Mouse (Mus musculus) testis, adult 2 months (tissue): ENCODE measurements around the gene Sorcs2. TPM values are rescaled to one million over a fixed set of nuclear protein-coding genes. Genes with fewer than 3 reads are reported as not detected.
A peak's percentile ranks its signal among the peaks of the same experiment; 100 is the strongest.

Source experiments
- H3K27ac ChIP-seq: fragments of 200-500 bp; 2 replicates; pipeline ENCODE4 v1.5.1; 2012; ENCODE audit warnings: low read depth, low read length; ENCODE audit not compliant: control insufficient read depth, insufficient read depth
- H3K27me3 ChIP-seq: fragments of 200-500 bp; 2 replicates; pipeline ENCODE4 v1.6.1; 2012; ENCODE audit warnings: mild to moderate bottlenecking, low read length, moderate library complexity; ENCODE audit not compliant: control insufficient read depth, insufficient read depth
- H3K36me3 ChIP-seq: fragments of 200-500 bp; 2 replicates; pipeline ENCODE4 v1.6.1; 2012; ENCODE audit warnings: mild to moderate bottlenecking, low read length; ENCODE audit not compliant: control insufficient read depth, insufficient read depth
- H3K4me1 ChIP-seq: fragments of 200-500 bp; 2 replicates; pipeline ENCODE4 v1.6.1; 2012; ENCODE audit warnings: low read length; ENCODE audit not compliant: control insufficient read depth, insufficient read depth
- H3K4me3 ChIP-seq: fragments of 200-500 bp; 2 replicates; pipeline ENCODE4 v1.5.1; 2012; ENCODE audit warnings: low read depth, mild to moderate bottlenecking, low read length, moderate library complexity, mixed read lengths; ENCODE audit not compliant: control insufficient read depth
- CTCF ChIP-seq: fragments of 200-500 bp; IDR thresholded peaks from 2 replicates; pipeline ENCODE4 v1.5.1; 2012; ENCODE audit warnings: low read depth, mild to moderate bottlenecking, inconsistent platforms, low read length, moderate library complexity; ENCODE audit not compliant: control insufficient read depth, insufficient read depth, insufficient replicate concordance
- POLR2A ChIP-seq: fragments of 200-500 bp; IDR thresholded peaks from 2 replicates; pipeline ENCODE4 v1.6.1; 2012; ENCODE audit warnings: low read depth, mild to moderate bottlenecking, inconsistent platforms, low read length, moderate library complexity; ENCODE audit not compliant: control insufficient read depth
- polyA plus RNA-seq: library from polyadenylated mRNA; depleted of rRNA; stranded (reverse); fragments of >200 nt; gene quantifications from 2 replicates; pipeline ENCODE4 v1.2.3, GENCODE M21; 2012

The Sorcs2 gene
- polyA plus RNA-seq, 1 experiment: 13.8 TPM

GRCm38 (mm10) chr5:36317641-36318368 is 80.1 kb downstream of the Sorcs2 start:
- no peaks in the 10 kb centered on the region for H3K27me3 ChIP-seq
- H3K4me3 ChIP-seq: no peak overlapping the region
- peaks cover 27% of the 10 kb centered on the region for H3K4me1 ChIP-seq
- no peak overlapping the region for H3K27ac ChIP-seq
- no peaks in the 10 kb centered on the region for H3K36me3 ChIP-seq
- TF ChIP-seq POLR2A (no peak), CTCF (peak; percentile 8; the same call in 1 of the 2 replicates)

- Histone ChIP-seq H3K4me1 (peaks cover 14% of the 10 kb centered on the region), H3K27ac (no peak overlapping the region), H3K27me3 (no peaks in the 10 kb centered on the region), H3K36me3 (no peaks in the 10 kb centered on the region), H3K4me3 (no peak overlapping the region)
- no peak for TF ChIP-seq CTCF
- no peak for TF ChIP-seq POLR2A
Observed at GRCm38 (mm10) chr5:36315106-36315505, 82.8 kb downstream of the Sorcs2 start.

GRCm38 (mm10) chr5:36313353-36314079 is 84.4 kb downstream of the Sorcs2 start:
- no peaks in the 10 kb centered on the region for H3K36me3 ChIP-seq
- H3K4me3 ChIP-seq: no peak overlapping the region
- no peak overlapping the region for H3K27ac ChIP-seq
- TF ChIP-seq CTCF (no peak), POLR2A (no peak)
- H3K27me3 ChIP-seq: no peaks in the 10 kb centered on the region
- peaks cover 14% of the 10 kb centered on the region for H3K4me1 ChIP-seq

GRCm38 (mm10) chr5:36312926-36313325 is 85.0 kb downstream of the Sorcs2 start:
- H3K27ac ChIP-seq: no peak overlapping the region
- no peak overlapping the region for H3K4me3 ChIP-seq
- no peaks in the 10 kb centered on the region for H3K36me3 ChIP-seq
- TF ChIP-seq CTCF (no peak), POLR2A (no peak)
- H3K27me3 ChIP-seq: no peaks in the 10 kb centered on the region
- peaks cover 14% of the 10 kb centered on the region for H3K4me1 ChIP-seq

- TF ChIP-seq POLR2A (no peak), CTCF (no peak)
- Histone ChIP-seq H3K36me3 (no peaks in the 10 kb centered on the region), H3K27me3 (no peaks in the 10 kb centered on the region), H3K4me3 (no peak overlapping the region), H3K4me1 (no peaks in the 10 kb centered on the region), H3K27ac (no peak overlapping the region)
Observed at GRCm38 (mm10) chr5:36304299-36304980, 93.5 kb downstream of the Sorcs2 start.

- TF ChIP-seq CTCF (no peak), POLR2A (no peak)
- Histone ChIP-seq H3K27ac (no peak overlapping the region), H3K4me1 (no peaks in the 10 kb centered on the region), H3K27me3 (no peaks in the 10 kb centered on the region), H3K4me3 (no peak overlapping the region), H3K36me3 (no peaks in the 10 kb centered on the region)
Observed at GRCm38 (mm10) chr5:36301166-36301565, 96.8 kb downstream of the Sorcs2 start.

- H3K27ac ChIP-seq: no peak overlapping the region
- TF ChIP-seq POLR2A: no peak
- TF ChIP-seq CTCF: no peak
Observed at GRCm38 (mm10) chr5:36298049-36298448, 99.9 kb downstream of the Sorcs2 start.

More at GRCm38 (mm10) chr5:36298049-36298448, 99.9 kb downstream of the Sorcs2 start:
- Histone ChIP-seq H3K27me3 (no peaks in the 10 kb centered on the region), H3K36me3 (no peaks in the 10 kb centered on the region), H3K4me1 (no peaks in the 10 kb centered on the region), H3K4me3 (no peak overlapping the region)
